ENCODE assay signal across 16 mouse cellular contexts in genomic region chr2:181154361-181154760, GRCm38 (mm10). TPM values are rescaled to one million over a fixed set of nuclear protein-coding genes. Genes with fewer than 3 reads are reported as not detected.
DNase-seq lines count a peak whose midpoint lies in the region; ATAC-seq and TF ChIP-seq lines count a peak whose summit lies in the region.
"Had no signal": no experiment of that assay in that cellular context is flagged by ENCODE, and none has a peak within 500 bp of the region (broad histone marks: within the 10 kb centered on the region; RNA-seq: fewer than 3 reads in every experiment).

No protein-coding gene starts in this region.

- peaks cover 18% of the 10 kb centered on the region for H3K36me3 ChIP-seq in forebrain, postnatal 0 days (ENCODE audit: insufficient read depth)
- H3K36me3 ChIP-seq in forebrain, embryonic 10.5 days (replicated peaks): no peaks in the 10 kb centered on the region
- H3K36me3 ChIP-seq in hindbrain, embryonic 13.5 days: peaks cover 27% of the 10 kb centered on the region
- H3K36me3 ChIP-seq in hindbrain, embryonic 10.5 days: no peaks in the 10 kb centered on the region
- peaks cover 10% of the 10 kb centered on the region; the same call in 1 of the 2 replicates for H3K36me3 ChIP-seq in hindbrain, postnatal 0 days (ENCODE audit: insufficient read depth, low read length)
- H3K36me3 ChIP-seq: kidney, embryonic 15.5 days; neural tube, embryonic 12.5 days had no signal

- H3K4me3 ChIP-seq in forebrain, postnatal 0 days (ENCODE audit: low read depth, low read length): no peak overlapping the region
- no peak overlapping the region for H3K4me3 ChIP-seq in forebrain, embryonic 10.5 days
- H3K4me3 ChIP-seq in hindbrain, embryonic 13.5 days: no peak overlapping the region
- H3K4me3 ChIP-seq in hindbrain, embryonic 10.5 days: no peak overlapping the region
- H3K4me3 ChIP-seq in hindbrain, postnatal 0 days (ENCODE audit: low read length): no peak overlapping the region
- H3K4me3 ChIP-seq: kidney, embryonic 15.5 days; neural tube, embryonic 12.5 days had no signal

- DNase-seq in forebrain, postnatal 0 days: no peak
- no peak for DNase-seq in forebrain, embryonic 10.5 days (ENCODE audit: extremely low spot score, low spot score)
- no peak for DNase-seq in hindbrain, embryonic 10.5 days (ENCODE audit: low spot score)
- DNase-seq in cerebellum, adult 9-10 months: peak; percentile 70
- no peak for DNase-seq in hindbrain, postnatal 0 days (ENCODE audit: low spot score)
- no peak for DNase-seq in lung, postnatal 4 days
- DNase-seq in urinary bladder, postnatal 25 days (ENCODE audit: low spot score): no peak
- DNase-seq: adrenal gland, adult 2 months had no signal

- TF ChIP-seq CTCF in forebrain, postnatal 0 days (IDR thresholded peaks at IDR 0.05; ENCODE audit: low read depth): no peak
- TF ChIP-seq CTCF in hindbrain, postnatal 0 days (IDR thresholded peaks at IDR 0.05; ENCODE audit: low read depth): no peak

- H3K4me2 ChIP-seq in forebrain, postnatal 0 days (ENCODE audit: low read depth): peak overlapping the region; percentile 81
- peak overlapping the region; percentile 75 for H3K4me2 ChIP-seq in hindbrain, embryonic 13.5 days
- H3K4me2 ChIP-seq in hindbrain, postnatal 0 days (ENCODE audit: low read depth, low read length): peak overlapping the region; percentile 63; the same call in 1 of the 2 replicates
- H3K4me2 ChIP-seq: kidney, embryonic 15.5 days; liver, embryonic 11.5 days; neural tube, embryonic 12.5 days had no signal

- no peak overlapping the region for H3K27ac ChIP-seq in forebrain, postnatal 0 days (ENCODE audit: low read depth, low read length)
- H3K27ac ChIP-seq in forebrain, embryonic 10.5 days: no peak overlapping the region
- H3K27ac ChIP-seq in hindbrain, embryonic 13.5 days: peak overlapping the region; percentile 35; the same call in 1 of the 2 replicates
- H3K27ac ChIP-seq in hindbrain, embryonic 10.5 days: no peak overlapping the region
- H3K27ac ChIP-seq in hindbrain, postnatal 0 days: no peak overlapping the region
- H3K27ac ChIP-seq: kidney, embryonic 15.5 days; neural tube, embryonic 12.5 days had no signal

- H3K4me1 ChIP-seq in forebrain, postnatal 0 days (ENCODE audit: insufficient read depth): peaks cover 37% of the 10 kb centered on the region
- H3K4me1 ChIP-seq in forebrain, embryonic 10.5 days: peaks cover 19% of the 10 kb centered on the region
- peaks cover 45% of the 10 kb centered on the region for H3K4me1 ChIP-seq in hindbrain, embryonic 13.5 days (replicated peaks)
- peaks cover 22% of the 10 kb centered on the region for H3K4me1 ChIP-seq in hindbrain, embryonic 10.5 days (replicated peaks)
- peaks cover 23% of the 10 kb centered on the region for H3K4me1 ChIP-seq in hindbrain, postnatal 0 days (ENCODE audit: insufficient read depth, low read length)

- WGBS in forebrain, postnatal 0 days: 85% methylated on average over 3 of the region's 3 CpGs
- WGBS in forebrain, embryonic 10.5 days: 87% methylated on average over 3 of the region's 3 CpGs
- whole genome bisulfite sequencing in hindbrain, embryonic 13.5 days: 84% methylated on average over 3 of the region's 3 CpGs
- WGBS in hindbrain, embryonic 10.5 days: 85% methylated on average over 3 of the region's 3 CpGs
- WGBS in hindbrain, postnatal 0 days: 77% methylated on average over 3 of the region's 3 CpGs

- H3K9ac ChIP-seq in forebrain, postnatal 0 days: 0 out of 2 replicates have a peak overlapping the region, but pooled peaks have one; percentile 22
- H3K9ac ChIP-seq in hindbrain, embryonic 13.5 days: no peak overlapping the region
- H3K9ac ChIP-seq in hindbrain, postnatal 0 days (replicated peaks; ENCODE audit: low read length): peak overlapping the region; percentile 7; the same call in 1 of the 2 replicates
- H3K9ac ChIP-seq: kidney, embryonic 15.5 days; neural tube, embryonic 12.5 days had no signal

- no peaks in the 10 kb centered on the region for H3K27me3 ChIP-seq in forebrain, postnatal 0 days (ENCODE audit: insufficient read depth, low read length)
- H3K27me3 ChIP-seq in forebrain, embryonic 10.5 days (ENCODE audit: poor library complexity, severe bottlenecking): peaks cover 85% of the 10 kb centered on the region
- peaks cover 58% of the 10 kb centered on the region for H3K27me3 ChIP-seq in hindbrain, embryonic 13.5 days
- peaks cover 94% of the 10 kb centered on the region for H3K27me3 ChIP-seq in hindbrain, embryonic 10.5 days (ENCODE audit: insufficient read depth, poor library complexity, severe bottlenecking)
- no peaks in the 10 kb centered on the region for H3K27me3 ChIP-seq in hindbrain, postnatal 0 days (ENCODE audit: insufficient read depth, low read length)

- no peaks in the 10 kb centered on the region for H3K9me3 ChIP-seq in forebrain, postnatal 0 days (ENCODE audit: low read length)
- H3K9me3 ChIP-seq in forebrain, embryonic 10.5 days: no peaks in the 10 kb centered on the region
- no peaks in the 10 kb centered on the region for H3K9me3 ChIP-seq in hindbrain, embryonic 13.5 days
- no peaks in the 10 kb centered on the region for H3K9me3 ChIP-seq in hindbrain, embryonic 10.5 days
- no peaks in the 10 kb centered on the region for H3K9me3 ChIP-seq in hindbrain, postnatal 0 days (ENCODE audit: low read length)
- H3K9me3 ChIP-seq: kidney, embryonic 15.5 days; neural tube, embryonic 12.5 days had no signal

- ATAC-seq in forebrain, postnatal 0 days: no peak
- no peak for ATAC-seq in hindbrain, embryonic 13.5 days (ENCODE audit: low FRiP score)
- ATAC-seq in hindbrain, postnatal 0 days: no peak

RNA-seq across cellular contexts. Expression of gene Eef1a2, which starts 2.5 kb away (rescaled TPM):
- total RNA-seq in forebrain, postnatal 0 days (2014; rRNA removed): 215 and 218 TPM in 2 replicates
- polyA plus RNA-seq in forebrain, postnatal 0 days (2015; fragmentation: Nextera tagmentation; extraction: Ambion mirVana): 12.8 and 17.5 TPM in 2 replicates
- 0.07 and 0.15 TPM in 2 replicates for polyA plus RNA-seq in forebrain, embryonic 10.5 days (2016; fragmentation: Nextera tagmentation; extraction: Ambion mirVana)
- 6.4 and 6.7 TPM in 2 replicates for polyA plus RNA-seq in hindbrain, embryonic 13.5 days (2015; fragmentation: Nextera tagmentation; extraction: Ambion mirVana)
- 0.47 TPM in 1 of 2 replicates, not detected in the other for polyA plus RNA-seq in hindbrain, embryonic 10.5 days (2016; fragmentation: Nextera tagmentation; extraction: Ambion mirVana)
- total RNA-seq in hindbrain, postnatal 0 days (2014; rRNA removed): 304 and 351 TPM in 2 replicates
- 24.7 and 26.7 TPM in 2 replicates for polyA plus RNA-seq in hindbrain, postnatal 0 days (2015; fragmentation: Nextera tagmentation; extraction: Ambion mirVana)
- polyA plus RNA-seq: liver, embryonic 11.5 days had no signal

RNA-seq across cellular contexts. Expression of gene Kcnq2, which starts 19.3 kb away (rescaled TPM):
- 113 and 134 TPM in 2 replicates for total RNA-seq in forebrain, postnatal 0 days (2014; rRNA removed)
- polyA plus RNA-seq in forebrain, postnatal 0 days (2015; fragmentation: Nextera tagmentation; extraction: Ambion mirVana): 24.7 and 31.7 TPM in 2 replicates
- polyA plus RNA-seq in forebrain, embryonic 10.5 days (2016; fragmentation: Nextera tagmentation; extraction: Ambion mirVana): 2.9 and 3.8 TPM in 2 replicates
- 50.0 and 53.9 TPM in 2 replicates for polyA plus RNA-seq in hindbrain, embryonic 13.5 days (2015; fragmentation: Nextera tagmentation; extraction: Ambion mirVana)
- polyA plus RNA-seq in hindbrain, embryonic 10.5 days (2016; fragmentation: Nextera tagmentation; extraction: Ambion mirVana): 5.4 and 15.5 TPM in 2 replicates
- 128 and 142 TPM in 2 replicates for total RNA-seq in hindbrain, postnatal 0 days (2014; rRNA removed)
- polyA plus RNA-seq in hindbrain, postnatal 0 days (2015; fragmentation: Nextera tagmentation; extraction: Ambion mirVana): 32.3 and 34.6 TPM in 2 replicates
- total RNA-seq: gastrocnemius, postnatal 25 days had no signal
- polyA plus RNA-seq: spleen, adult 2 months had no signal

RNA-seq across cellular contexts. Expression of gene Ppdpf, which starts 32.7 kb away (rescaled TPM):
- total RNA-seq in forebrain, postnatal 0 days (2014; rRNA removed): 239 and 264 TPM in 2 replicates
- 402 and 447 TPM in 2 replicates for polyA plus RNA-seq in forebrain, postnatal 0 days (2015; fragmentation: Nextera tagmentation; extraction: Ambion mirVana)
- polyA plus RNA-seq in forebrain, embryonic 10.5 days (2016; fragmentation: Nextera tagmentation; extraction: Ambion mirVana): 387 and 397 TPM in 2 replicates
- polyA plus RNA-seq in hindbrain, embryonic 13.5 days (2015; fragmentation: Nextera tagmentation; extraction: Ambion mirVana): 444 TPM in 2 replicates
- 324 and 415 TPM in 2 replicates for polyA plus RNA-seq in hindbrain, embryonic 10.5 days (2016; fragmentation: Nextera tagmentation; extraction: Ambion mirVana)
- total RNA-seq in hindbrain, postnatal 0 days (2014; rRNA removed): 300 and 340 TPM in 2 replicates
- polyA plus RNA-seq in hindbrain, postnatal 0 days (2015; fragmentation: Nextera tagmentation; extraction: Ambion mirVana): 329 and 347 TPM in 2 replicates

RNA-seq across cellular contexts. Expression of gene Ptk6, which starts 48.2 kb away (rescaled TPM):
- not detected in 2 replicates for total RNA-seq in forebrain, postnatal 0 days (2014; rRNA removed)
- polyA plus RNA-seq in forebrain, postnatal 0 days (2015; fragmentation: Nextera tagmentation; extraction: Ambion mirVana): not detected in 2 replicates
- not detected in 2 replicates for polyA plus RNA-seq in forebrain, embryonic 10.5 days (2016; fragmentation: Nextera tagmentation; extraction: Ambion mirVana)
- polyA plus RNA-seq in hindbrain, embryonic 13.5 days (2015; fragmentation: Nextera tagmentation; extraction: Ambion mirVana): not detected in 2 replicates
- polyA plus RNA-seq in hindbrain, embryonic 10.5 days (2016; fragmentation: Nextera tagmentation; extraction: Ambion mirVana): not detected in 2 replicates
- total RNA-seq in hindbrain, postnatal 0 days (2014; rRNA removed): not detected in 2 replicates
- not detected in 2 replicates for polyA plus RNA-seq in hindbrain, postnatal 0 days (2015; fragmentation: Nextera tagmentation; extraction: Ambion mirVana)
- total RNA-seq: gastrocnemius, postnatal 25 days; layer of hippocampus, adult 18-20 months had no signal
- polyA plus RNA-seq: intestine, embryonic 14.5 days; kidney, embryonic 15.5 days; liver, embryonic 11.5 days; neural tube, embryonic 12.5 days had no signal

RNA-seq across cellular contexts. Expression of gene Srms, which starts 58.6 kb away (rescaled TPM):
- total RNA-seq in forebrain, postnatal 0 days (2014; rRNA removed): 0.15 and 0.43 TPM in 2 replicates
- 0.10 TPM in 1 of 2 replicates, not detected in the other for polyA plus RNA-seq in forebrain, postnatal 0 days (2015; fragmentation: Nextera tagmentation; extraction: Ambion mirVana)
- polyA plus RNA-seq in forebrain, embryonic 10.5 days (2016; fragmentation: Nextera tagmentation; extraction: Ambion mirVana): 0.12 and 0.15 TPM in 2 replicates
- polyA plus RNA-seq in hindbrain, embryonic 13.5 days (2015; fragmentation: Nextera tagmentation; extraction: Ambion mirVana): 0.19 and 0.25 TPM in 2 replicates
- polyA plus RNA-seq in hindbrain, embryonic 10.5 days (2016; fragmentation: Nextera tagmentation; extraction: Ambion mirVana): 0.07 TPM in 1 of 2 replicates, not detected in the other
- total RNA-seq in hindbrain, postnatal 0 days (2014; rRNA removed): 0.07 and 0.47 TPM in 2 replicates
- 0.09 and 0.18 TPM in 2 replicates for polyA plus RNA-seq in hindbrain, postnatal 0 days (2015; fragmentation: Nextera tagmentation; extraction: Ambion mirVana)
